Mouse (Mus musculus) limb, embryonic 12.5 days (tissue): ENCODE measurements around the gene Stip1. TPM values are rescaled to one million over a fixed set of nuclear protein-coding genes. Genes with fewer than 3 reads are reported as not detected.
"Not testable (repeated sequence)": the region's sequence is repeated elsewhere in the genome, so short reads cannot be mapped to it uniquely, and the experiment has no call there.

Experiments used
- ATAC-seq: fragments of 200-750 bp; cut with Nextera tagmentation; 2 replicates; pipeline ENCODE4 v1.8.0; 2017; ENCODE audit warnings: low read depth, moderate TSS enrichment; ENCODE audit not compliant: insufficient number of reproducible peaks, insufficient read depth, low FRiP score, low TSS enrichment
- H3K27ac ChIP-seq: fragments of 300-500 bp; sonication (generic); 2 replicates; pipeline ENCODE4 v1.5.1; 2016; ENCODE audit warnings: mild to moderate bottlenecking, moderate library complexity
- H3K27me3 ChIP-seq: fragments of 300-500 bp; sonication (generic); 2 replicates; pipeline ENCODE4 v1.6.1; 2016; ENCODE audit warnings: mild to moderate bottlenecking, moderate library complexity
- H3K36me3 ChIP-seq: fragments of 300-500 bp; sonication (generic); 2 replicates; pipeline ENCODE4 v1.6.1; 2016; ENCODE audit warnings: mild to moderate bottlenecking, moderate library complexity
- H3K4me1 ChIP-seq: fragments of 300-500 bp; sonication (generic); replicated peaks from 2 replicates; pipeline ENCODE4 v1.6.1; 2016
- H3K4me2 ChIP-seq: fragments of 300-500 bp; sonication (generic); 2 replicates; pipeline ENCODE4 v1.6.1; 2016; ENCODE audit warnings: mild to moderate bottlenecking, moderate library complexity
- H3K4me3 ChIP-seq: fragments of 300-500 bp; sonication (generic); replicated peaks from 2 replicates; pipeline ENCODE4 v1.5.1; 2016; ENCODE audit warnings: mild to moderate bottlenecking
- H3K9ac ChIP-seq: fragments of 300-500 bp; sonication (generic); replicated peaks from 2 replicates; pipeline ENCODE4 v1.6.1; 2016; ENCODE audit warnings: mild to moderate bottlenecking, moderate library complexity
- H3K9me3 ChIP-seq: fragments of 300-500 bp; sonication (generic); 2 replicates; pipeline ENCODE4 v1.6.1; 2016; ENCODE audit warnings: mild to moderate bottlenecking, moderate library complexity
- WGBS: fragments of 180-500 bp; shearing (Covaris S2); methylation state at CpG from one replicate; pipeline ENCODE4 v1.1.7; 2016; 5-methylcytosine and 5-hydroxymethylcytosine counted together
- polyA plus RNA-seq: library from polyadenylated mRNA; unstranded; fragments of >200 nt; fragmentation: Nextera tagmentation; extraction: Ambion mirVana; gene quantifications from 2 replicates; pipeline ENCODE4 v1.2.1, GENCODE M21; 2016

Gene Stip1
- polyA plus RNA-seq, 1 experiment from 2014 or later: 292 TPM

- Histone ChIP-seq H3K27ac (no peak overlapping the region), H3K36me3 (no peaks in the 10 kb centered on the region), H3K9me3 (no peaks in the 10 kb centered on the region), H3K27me3 (peaks cover 32% of the 10 kb centered on the region), H3K4me2 (no peak overlapping the region), H3K4me1 (peaks cover 28% of the 10 kb centered on the region), H3K4me3 (no peak overlapping the region), H3K9ac (no peak overlapping the region)
- no peak for ATAC-seq
- 83% methylated on average over 5 of the region's 5 CpGs for WGBS
These were observed 22.3 kb upstream of the Stip1 start for GRCm38 (mm10) chr19:7062110-7062509.

GRCm38 (mm10) chr19:7058541-7058940 is 18.8 kb upstream of the Stip1 start:
- Histone ChIP-seq H3K4me3 (no peak overlapping the region), H3K4me1 (peaks cover 29% of the 10 kb centered on the region), H3K27ac (0 out of 2 replicates have a peak overlapping the region, but pooled peaks have one; percentile 20), H3K9me3 (no peaks in the 10 kb centered on the region), H3K27me3 (peaks cover 33% of the 10 kb centered on the region), H3K4me2 (peak overlapping the region; percentile 100), H3K9ac (no peak overlapping the region), H3K36me3 (no peaks in the 10 kb centered on the region)
- WGBS: 59% methylated on average over 6 of the region's 6 CpGs
- no peak for ATAC-seq

DNA sequence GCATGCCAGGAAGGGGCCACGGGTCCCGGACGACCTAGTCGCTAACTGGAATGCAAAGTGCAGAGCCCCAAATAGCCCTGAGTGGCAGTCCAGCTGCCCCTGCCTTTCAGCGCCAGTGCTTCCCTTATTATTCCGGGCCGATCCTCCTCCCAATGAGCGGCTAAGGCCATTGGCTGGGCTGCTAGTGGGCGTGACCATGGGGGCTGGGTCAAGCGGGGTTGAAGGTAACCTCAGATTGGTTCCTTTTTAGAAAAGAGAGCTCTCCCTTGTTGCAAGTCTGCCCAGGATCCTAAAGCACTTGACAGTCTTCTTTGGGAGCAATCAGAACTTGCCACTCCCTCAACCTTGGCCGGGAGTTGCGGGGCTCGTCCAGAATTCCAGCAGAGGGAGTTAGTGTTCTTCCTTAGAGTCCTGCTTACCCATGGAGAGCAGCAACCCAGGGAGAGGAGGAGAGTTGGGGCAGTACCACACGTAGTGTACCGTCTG is 18.0 kb upstream of the Stip1 start:
- WGBS: 0% methylated on average over 15 of the region's 15 CpGs
- Histone ChIP-seq H3K27me3 (peaks cover 33% of the 10 kb centered on the region), H3K9me3 (no peaks in the 10 kb centered on the region), H3K4me1 (peaks cover 29% of the 10 kb centered on the region), H3K4me2 (peak overlapping the region; percentile 100), H3K27ac (peak overlapping the region; percentile 20; the same call in 1 of the 2 replicates), H3K9ac (no peak overlapping the region), H3K4me3 (peak overlapping the region; percentile 74), H3K36me3 (no peaks in the 10 kb centered on the region)
- peak; percentile 76 for ATAC-seq

GRCm38 (mm10) chr19:7057126-7057721 is 17.5 kb upstream of the Stip1 start:
- Histone ChIP-seq H3K9me3 (no peaks in the 10 kb centered on the region), H3K4me3 (peak overlapping the region; percentile 74), H3K9ac (peak overlapping the region; percentile 77), H3K27ac (0 out of 2 replicates have a peak overlapping the region, but pooled peaks have one; percentile 41), H3K27me3 (peaks cover 33% of the 10 kb centered on the region), H3K4me1 (peaks cover 29% of the 10 kb centered on the region), H3K4me2 (peak overlapping the region; percentile 100), H3K36me3 (no peaks in the 10 kb centered on the region)
- 5% methylated on average over 16 of the region's 16 CpGs for WGBS
- ATAC-seq: peak; percentile 39

DNA sequence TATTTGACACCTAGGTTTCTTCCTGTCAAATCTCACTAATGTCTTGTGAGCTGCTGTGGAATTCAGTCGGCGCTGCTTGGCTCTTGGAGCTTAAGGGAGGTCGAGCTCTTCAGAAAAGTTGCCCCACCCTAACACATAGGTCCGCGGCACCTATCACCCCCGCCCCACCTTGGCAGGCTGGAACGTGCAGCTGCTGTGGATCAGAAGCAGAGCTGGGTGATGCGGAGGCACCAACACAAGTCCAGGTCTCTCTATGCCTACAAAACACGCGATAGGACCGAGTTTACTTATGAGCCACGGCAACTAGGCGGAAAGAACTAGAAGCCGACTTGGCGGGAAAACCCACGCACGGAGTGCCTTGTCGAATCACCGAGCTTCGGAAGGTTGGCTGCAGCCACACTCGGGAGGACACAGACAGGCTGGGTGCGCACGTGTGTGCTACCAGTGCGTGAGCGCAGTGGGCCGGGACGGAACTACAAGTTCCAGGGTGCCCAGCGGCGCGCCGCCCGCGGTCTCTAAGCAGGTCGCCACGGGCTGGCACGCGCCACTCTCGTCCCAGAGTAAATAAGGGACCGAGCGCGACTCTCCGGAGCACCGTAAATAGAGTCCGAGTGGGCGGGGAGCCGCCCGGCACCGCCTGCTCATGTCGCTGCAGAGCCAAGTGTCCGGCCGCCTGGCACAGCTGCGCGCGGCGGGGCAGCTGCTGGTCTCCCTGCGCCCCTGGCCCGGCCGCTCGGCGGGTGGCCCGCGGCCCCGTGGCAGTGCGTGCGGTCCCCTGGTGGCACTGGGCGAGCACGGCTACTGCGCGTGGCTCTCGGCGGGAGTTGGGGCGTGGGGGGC is 16.7 kb upstream of the Stip1 start, which contains the start of gene Macrod1:
Macrod1 (plus strand) TSS at position 563 of the 840 bp plus-strand sequence.
- Histone ChIP-seq H3K4me1 (peaks cover 29% of the 10 kb centered on the region), H3K9me3 (no peaks in the 10 kb centered on the region), H3K9ac (peak within 1 kb of the TSS; percentile 77), H3K27ac (0 out of 2 replicates have a peak within 1 kb of the TSS, but pooled peaks have one; percentile 41), H3K27me3 (peaks cover 33% of the 10 kb centered on the region), H3K4me3 (peak within 1 kb of the TSS; percentile 74), H3K36me3 (no peaks in the 10 kb centered on the region), H3K4me2 (peak within 1 kb of the TSS; percentile 100)
- ATAC-seq: peak; percentile 76
- WGBS: under 1% methylated on average over 72 of the region's 72 CpGs

DNA sequence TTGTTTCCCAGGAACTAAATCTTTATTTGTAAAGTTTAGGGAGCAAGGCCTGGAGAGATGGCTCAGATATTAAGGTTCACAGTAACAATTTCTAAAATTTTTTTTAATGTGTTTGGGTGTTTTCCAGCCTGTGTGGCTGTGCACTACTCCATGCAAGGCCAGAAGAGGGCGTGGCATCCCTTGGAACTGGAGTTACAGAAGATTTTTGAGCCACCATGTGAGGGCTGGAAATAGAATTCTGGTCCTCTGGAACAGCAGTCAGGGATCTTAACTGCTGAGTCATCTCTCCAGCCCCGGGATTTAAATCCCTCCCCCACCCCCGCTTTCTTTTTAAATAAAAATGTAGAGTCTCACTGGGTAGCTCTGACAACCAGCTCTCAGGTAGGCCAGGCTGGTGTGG is 15.4 kb upstream of the Stip1 start:
- Histone ChIP-seq H3K9me3 (no peaks in the 10 kb centered on the region), H3K4me1 (peaks cover 29% of the 10 kb centered on the region), H3K27me3 (peaks cover 32% of the 10 kb centered on the region), H3K27ac (no peak overlapping the region), H3K4me3 (no peak overlapping the region), H3K9ac (no peak overlapping the region), H3K36me3 (no peaks in the 10 kb centered on the region), H3K4me2 (no peak overlapping the region)
- 45% methylated on average over 3 of the region's 3 CpGs for WGBS
- ATAC-seq: no peak

GRCm38 (mm10) chr19:7054772-7055171 is 15.0 kb upstream of the Stip1 start:
- H3K27ac ChIP-seq: no peak overlapping the region
- WGBS: 54% methylated on average over 10 of the region's 10 CpGs
- peaks cover 29% of the 10 kb centered on the region for H3K4me1 ChIP-seq
- no peaks in the 10 kb centered on the region for H3K9me3 ChIP-seq
- H3K4me2 ChIP-seq: no peak overlapping the region
- no peak for ATAC-seq
- H3K9ac ChIP-seq: no peak overlapping the region
- H3K36me3 ChIP-seq: no peaks in the 10 kb centered on the region
- no peak overlapping the region for H3K4me3 ChIP-seq
- peaks cover 28% of the 10 kb centered on the region for H3K27me3 ChIP-seq

- Histone ChIP-seq H3K4me1 (peaks cover 26% of the 10 kb centered on the region), H3K27me3 (peaks cover 23% of the 10 kb centered on the region)
- WGBS: 85% methylated on average over 4 of the region's 4 CpGs
- not testable (repeated sequence) for H3K27ac ChIP-seq, H3K4me3 ChIP-seq, H3K9ac ChIP-seq, ATAC-seq, H3K4me2 ChIP-seq, H3K9me3 ChIP-seq, H3K36me3 ChIP-seq
These were observed 13.6 kb upstream of the Stip1 start for GRCm38 (mm10) chr19:7053382-7053781.

DNA sequence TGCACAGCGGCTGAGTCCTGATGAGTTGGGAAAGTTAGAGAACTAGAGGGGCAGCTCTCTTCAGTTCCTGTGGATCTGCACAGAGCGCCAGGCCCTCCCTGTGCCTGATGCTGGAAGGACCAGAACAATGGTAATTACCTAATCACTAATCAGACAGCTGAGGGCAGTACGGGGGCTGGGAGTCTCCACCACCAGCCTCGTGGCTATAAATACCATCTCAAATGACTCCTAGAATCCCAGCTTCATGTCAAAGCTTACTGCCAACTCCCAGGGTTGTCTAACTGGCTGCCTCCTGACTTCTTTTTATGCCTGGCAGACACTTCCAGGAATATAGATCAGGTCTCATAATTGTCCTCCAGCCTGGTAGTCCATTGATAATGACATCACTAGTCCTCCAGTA is 4.9 kb upstream of the Stip1 start:
- ATAC-seq: no peak
- H3K27ac ChIP-seq: no peak overlapping the region
- H3K4me2 ChIP-seq: no peak overlapping the region
- no peaks in the 10 kb centered on the region for H3K36me3 ChIP-seq
- H3K27me3 ChIP-seq: no peaks in the 10 kb centered on the region
- WGBS: 31% methylated on average over 4 of the region's 4 CpGs
- no peaks in the 10 kb centered on the region for H3K9me3 ChIP-seq
- H3K9ac ChIP-seq: no peak overlapping the region
- peaks cover 6% of the 10 kb centered on the region for H3K4me1 ChIP-seq
- no peak overlapping the region for H3K4me3 ChIP-seq

GRCm38 (mm10) chr19:7044279-7044678 is 4.5 kb upstream of the Stip1 start:
- no peak for ATAC-seq
- H3K27ac ChIP-seq: no peak overlapping the region
- no peak overlapping the region for H3K4me2 ChIP-seq
- H3K9ac ChIP-seq: no peak overlapping the region
- peaks cover 6% of the 10 kb centered on the region for H3K4me1 ChIP-seq
- H3K27me3 ChIP-seq: no peaks in the 10 kb centered on the region
- no peaks in the 10 kb centered on the region for H3K36me3 ChIP-seq
- 65% methylated on average over 4 of the region's 4 CpGs for WGBS
- no peaks in the 10 kb centered on the region for H3K9me3 ChIP-seq
- H3K4me3 ChIP-seq: no peak overlapping the region

DNA sequence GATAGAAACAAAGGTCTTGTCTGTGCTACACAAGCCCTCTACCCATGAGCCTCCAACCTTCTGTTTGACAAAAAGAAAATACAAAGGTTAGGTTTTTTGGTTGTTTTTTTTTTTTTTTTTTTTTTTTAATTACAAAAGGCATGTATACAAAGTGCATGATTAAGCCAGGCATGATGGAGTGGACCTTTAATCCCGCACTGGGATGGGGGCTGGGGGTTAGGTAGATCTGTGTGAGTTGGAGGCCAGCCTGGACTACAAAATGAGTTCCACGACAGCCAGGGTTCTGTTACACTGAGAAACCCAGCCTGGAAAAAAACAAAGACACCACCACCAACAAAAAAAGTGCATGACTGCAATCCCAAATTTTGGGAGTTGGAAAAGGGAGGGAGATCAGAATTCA is 1.4 kb upstream of the Stip1 start:
- no peak overlapping the region for H3K4me3 ChIP-seq
- ATAC-seq: no peak
- H3K9ac ChIP-seq: no peak overlapping the region
- no peaks in the 10 kb centered on the region for H3K9me3 ChIP-seq
- peaks cover 18% of the 10 kb centered on the region for H3K36me3 ChIP-seq
- WGBS: 88% methylated on average over 2 of the region's 2 CpGs
- H3K27me3 ChIP-seq: no peaks in the 10 kb centered on the region
- peaks cover 17% of the 10 kb centered on the region for H3K4me1 ChIP-seq
- H3K27ac ChIP-seq: peak overlapping the region; percentile 96
- H3K4me2 ChIP-seq: peak overlapping the region; percentile 81
